Mouse (Mus musculus) spleen, adult 12 weeks (tissue): ENCODE measurements around the gene Twf2.

Experiments
- DNase-seq: peaks from one replicate; pipeline ENCODE4 v3.0.0; 2022; ENCODE audit warnings: low spot score

The Twf2 gene

DNA sequence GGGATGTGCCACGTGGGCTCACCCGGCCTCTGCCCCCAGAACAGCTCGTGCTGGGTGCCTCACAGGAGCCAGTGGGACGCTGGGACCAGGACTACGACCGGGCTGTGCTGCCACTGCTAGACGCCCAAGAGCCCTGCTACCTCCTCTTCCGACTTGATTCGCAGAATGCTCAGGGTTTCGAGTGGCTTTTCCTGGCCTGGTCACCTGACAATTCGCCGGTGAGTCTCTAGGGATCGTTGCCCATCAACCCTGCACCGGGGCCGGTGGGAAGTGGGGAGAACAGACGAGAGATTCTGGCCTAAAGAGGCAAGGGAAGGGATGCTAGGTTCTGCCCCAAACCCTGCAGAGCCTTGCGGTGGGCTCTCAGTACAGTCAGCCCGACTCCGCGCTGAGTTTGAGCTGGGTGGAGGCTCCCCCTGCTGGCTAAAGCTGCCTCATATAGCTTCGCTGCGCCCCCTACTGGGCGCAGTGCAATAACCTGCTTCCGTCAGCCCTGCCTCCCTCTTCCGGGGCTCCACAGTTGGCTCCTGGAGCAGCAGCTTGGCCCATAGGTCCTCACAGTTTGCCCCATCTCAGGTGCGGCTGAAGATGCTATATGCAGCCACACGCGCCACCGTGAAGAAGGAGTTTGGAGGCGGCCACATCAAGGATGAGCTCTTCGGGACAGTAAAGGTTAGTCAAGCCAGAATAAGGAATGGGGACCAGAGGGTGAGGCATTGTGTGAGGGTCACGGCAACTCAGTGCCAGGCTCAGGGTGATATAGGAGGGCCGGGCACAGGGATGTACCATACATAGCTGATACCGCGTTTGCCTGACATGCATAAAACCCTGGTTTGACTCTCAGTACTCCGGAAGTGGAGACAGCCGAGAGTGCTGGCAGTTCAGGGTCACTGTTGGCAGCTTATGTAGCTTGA, 9.0 kb downstream of the Twf2 start:
- peak; percentile 71 for DNase-seq

DNA sequence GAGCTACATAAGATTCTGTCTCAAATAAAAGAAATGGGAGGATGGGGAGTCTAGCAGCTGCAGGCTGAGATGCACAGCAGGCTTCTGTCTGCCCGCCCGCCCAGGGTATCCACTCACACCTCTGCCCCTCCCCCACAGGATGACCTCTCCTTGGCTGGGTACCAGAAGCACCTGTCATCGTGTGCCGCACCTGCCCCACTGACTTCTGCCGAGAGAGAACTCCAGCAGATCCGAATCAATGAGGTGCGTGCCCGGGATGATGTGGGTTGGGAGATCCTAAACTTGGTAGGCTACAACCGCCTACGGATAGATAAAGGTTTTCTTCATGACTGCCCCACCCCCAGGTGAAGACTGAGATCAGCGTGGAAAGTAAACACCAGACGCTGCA, 9.7 kb downstream of the Twf2 start:
- no peak for DNase-seq

DNA sequence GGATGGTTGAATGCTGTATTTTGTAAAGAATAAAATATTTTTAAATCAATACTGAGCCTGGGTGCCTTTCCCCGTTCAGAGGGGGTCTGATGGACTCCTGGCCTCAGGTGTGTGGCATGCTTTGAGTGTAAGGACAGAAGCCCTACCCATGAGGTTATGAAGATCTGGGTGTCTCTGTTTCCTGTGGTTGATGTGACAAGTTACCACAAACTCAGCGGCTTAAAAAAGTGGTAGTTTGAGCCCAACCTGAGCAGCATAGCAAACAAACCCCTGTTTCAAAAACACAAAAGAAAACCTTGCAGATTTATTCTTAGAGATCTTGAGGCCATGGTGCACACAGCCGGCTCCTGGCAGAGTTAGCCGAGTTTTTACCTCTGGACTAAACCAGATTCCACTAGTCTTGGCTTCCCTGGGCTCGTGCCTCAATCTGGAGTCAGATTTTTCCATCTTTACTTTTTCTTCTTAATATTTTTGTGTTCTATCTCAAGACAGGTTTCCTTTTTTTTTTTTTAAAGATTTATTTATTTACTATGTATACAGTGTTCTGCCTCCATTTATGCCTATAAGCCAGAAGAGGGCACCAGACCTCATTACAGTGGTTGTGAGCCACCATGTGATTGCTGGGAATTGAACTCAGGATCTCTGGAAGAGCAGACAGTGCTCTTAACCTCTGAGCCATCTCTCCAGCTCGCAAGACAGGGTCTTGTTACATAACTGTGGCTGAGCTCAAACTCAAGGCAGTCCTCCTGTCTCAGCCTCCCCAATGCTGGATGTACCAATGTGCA, 12.6 kb downstream of the Twf2 start:
- DNase-seq = no peak

DNA sequence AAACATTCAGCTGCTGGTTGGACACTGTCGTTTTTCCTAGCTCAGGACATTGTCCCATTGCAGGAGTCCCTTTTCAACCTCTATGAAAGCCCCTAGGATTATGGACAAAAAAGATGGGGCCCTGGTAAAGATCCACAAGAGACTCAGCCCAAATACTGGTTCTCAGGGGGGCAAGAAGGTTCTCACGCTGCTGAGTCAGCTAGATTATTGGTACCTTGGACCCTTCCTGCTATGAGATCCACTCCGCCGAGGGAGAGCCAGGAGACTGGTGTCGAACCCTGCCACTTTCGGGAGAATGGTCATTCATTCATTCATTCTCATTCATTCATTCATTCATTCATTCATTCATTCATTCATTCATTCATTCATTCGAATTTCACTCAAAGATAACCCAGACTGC, 14.1 kb downstream of the Twf2 start:
- no peak for DNase-seq

DNA sequence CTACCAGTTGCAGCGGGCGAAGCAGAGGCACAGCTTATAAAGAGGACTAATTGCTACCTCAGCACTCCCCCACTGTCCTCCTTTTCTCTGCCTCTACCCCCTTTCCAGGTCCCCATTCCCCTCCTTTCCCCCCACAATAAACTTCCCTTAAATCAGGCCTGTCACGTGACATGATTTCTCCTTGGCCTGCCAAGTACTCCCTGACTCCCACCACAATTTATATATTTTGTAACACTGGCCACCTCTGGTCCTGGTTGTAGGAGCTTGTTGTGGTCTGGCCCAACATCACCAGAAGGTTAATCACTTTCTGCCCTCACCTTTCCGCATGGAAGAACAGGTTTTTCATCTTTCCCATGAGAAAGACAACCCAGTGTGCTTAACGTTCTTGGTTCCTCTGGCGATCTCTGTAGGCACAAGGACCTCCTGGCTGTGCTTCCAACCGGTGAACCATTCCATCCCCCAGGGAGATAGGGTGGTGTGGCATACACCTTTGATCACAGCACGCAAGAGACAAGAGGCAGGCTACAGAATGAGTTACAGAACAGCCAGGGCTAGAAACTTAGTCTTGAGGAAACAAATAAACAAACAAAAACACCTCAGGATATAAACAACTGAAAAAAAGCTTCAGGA, 18.1 kb downstream of the Twf2 start:
- DNase-seq = no peak

DNA sequence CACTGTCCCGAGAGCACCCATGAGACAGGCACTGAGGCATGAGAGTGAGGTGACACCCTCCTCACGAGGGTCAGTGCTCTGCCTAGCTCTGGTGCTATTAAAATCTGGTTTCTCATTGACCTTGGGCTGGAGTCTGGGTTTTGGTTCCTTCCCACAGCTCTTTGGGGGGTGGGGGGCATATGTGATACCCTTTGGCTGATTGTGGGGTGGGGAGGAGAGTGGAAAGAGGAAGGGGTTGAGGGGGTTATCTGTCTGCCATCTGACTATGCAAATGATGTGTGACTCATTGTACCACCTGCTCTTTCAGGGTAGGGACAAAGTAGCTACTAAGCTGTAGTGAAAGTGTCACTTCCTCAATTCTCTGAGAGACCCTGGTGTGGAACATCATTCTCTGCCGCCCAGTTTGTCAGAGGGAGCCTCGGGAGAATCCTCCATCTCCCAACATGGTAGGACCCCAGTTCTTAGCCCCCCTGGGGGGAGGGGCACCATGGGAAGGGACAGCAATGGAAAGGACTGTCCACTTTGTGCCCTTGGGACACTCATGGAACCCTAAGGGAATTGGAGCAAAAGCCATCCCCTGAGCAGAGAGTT, 19.4 kb downstream of the Twf2 start, which contains the start of gene Tlr9:
Gene Tlr9 (plus strand): TSS at position 338 of the 591 bp plus-strand sequence.
- peak; percentile 33 for DNase-seq

DNA sequence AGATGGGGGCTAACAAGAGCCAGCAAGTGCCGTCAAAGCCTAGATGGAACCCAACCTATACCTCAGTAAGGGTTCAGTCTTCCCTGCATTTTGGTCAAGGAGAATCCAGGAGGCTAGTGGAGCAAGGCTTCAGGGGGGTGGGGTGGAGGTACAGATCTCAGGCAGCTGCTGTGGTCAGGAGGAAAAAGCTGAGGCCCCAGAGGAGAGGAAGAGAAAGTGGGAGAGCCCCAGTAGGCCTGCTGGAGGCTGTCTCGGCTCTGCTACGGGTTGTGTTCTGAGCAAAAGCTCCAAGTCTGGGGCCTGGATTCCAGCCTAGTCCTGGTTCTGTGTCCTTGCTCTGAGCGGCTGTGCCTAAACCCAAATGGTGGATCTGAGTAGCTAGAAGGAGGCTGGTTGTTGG, 20.1 kb downstream of the Twf2 start:
- DNase-seq = no peak

DNA sequence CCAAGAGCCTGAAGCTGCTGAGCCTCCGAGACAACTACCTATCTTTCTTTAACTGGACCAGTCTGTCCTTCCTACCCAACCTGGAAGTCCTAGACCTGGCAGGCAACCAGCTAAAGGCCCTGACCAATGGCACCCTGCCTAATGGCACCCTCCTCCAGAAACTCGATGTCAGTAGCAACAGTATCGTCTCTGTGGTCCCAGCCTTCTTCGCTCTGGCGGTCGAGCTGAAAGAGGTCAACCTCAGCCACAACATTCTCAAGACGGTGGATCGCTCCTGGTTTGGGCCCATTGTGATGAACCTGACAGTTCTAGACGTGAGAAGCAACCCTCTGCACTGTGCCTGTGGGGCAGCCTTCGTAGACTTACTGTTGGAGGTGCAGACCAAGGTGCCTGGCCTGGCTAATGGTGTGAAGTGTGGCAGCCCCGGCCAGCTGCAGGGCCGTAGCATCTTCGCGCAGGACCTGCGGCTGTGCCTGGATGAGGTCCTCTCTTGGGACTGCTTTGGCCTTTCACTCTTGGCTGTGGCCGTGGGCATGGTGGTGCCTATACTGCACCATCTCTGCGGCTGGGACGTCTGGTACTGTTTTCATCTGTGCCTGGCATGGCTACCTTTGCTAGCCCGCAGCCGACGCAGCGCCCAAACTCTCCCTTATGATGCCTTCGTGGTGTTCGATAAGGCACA, 22.7 kb downstream of the Twf2 start:
- no peak for DNase-seq

DNA sequence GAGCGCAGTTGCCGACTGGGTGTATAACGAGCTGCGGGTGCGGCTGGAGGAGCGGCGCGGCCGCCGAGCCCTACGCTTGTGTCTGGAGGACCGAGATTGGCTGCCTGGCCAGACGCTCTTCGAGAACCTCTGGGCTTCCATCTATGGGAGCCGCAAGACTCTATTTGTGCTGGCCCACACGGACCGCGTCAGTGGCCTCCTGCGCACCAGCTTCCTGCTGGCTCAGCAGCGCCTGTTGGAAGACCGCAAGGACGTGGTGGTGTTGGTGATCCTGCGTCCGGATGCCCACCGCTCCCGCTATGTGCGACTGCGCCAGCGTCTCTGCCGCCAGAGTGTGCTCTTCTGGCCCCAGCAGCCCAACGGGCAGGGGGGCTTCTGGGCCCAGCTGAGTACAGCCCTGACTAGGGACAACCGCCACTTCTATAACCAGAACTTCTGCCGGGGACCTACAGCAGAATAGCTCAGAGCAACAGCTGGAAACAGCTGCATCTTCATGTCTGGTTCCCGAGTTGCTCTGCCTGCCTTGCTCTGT, 23.3 kb downstream of the Twf2 start:
- no peak for DNase-seq

DNA sequence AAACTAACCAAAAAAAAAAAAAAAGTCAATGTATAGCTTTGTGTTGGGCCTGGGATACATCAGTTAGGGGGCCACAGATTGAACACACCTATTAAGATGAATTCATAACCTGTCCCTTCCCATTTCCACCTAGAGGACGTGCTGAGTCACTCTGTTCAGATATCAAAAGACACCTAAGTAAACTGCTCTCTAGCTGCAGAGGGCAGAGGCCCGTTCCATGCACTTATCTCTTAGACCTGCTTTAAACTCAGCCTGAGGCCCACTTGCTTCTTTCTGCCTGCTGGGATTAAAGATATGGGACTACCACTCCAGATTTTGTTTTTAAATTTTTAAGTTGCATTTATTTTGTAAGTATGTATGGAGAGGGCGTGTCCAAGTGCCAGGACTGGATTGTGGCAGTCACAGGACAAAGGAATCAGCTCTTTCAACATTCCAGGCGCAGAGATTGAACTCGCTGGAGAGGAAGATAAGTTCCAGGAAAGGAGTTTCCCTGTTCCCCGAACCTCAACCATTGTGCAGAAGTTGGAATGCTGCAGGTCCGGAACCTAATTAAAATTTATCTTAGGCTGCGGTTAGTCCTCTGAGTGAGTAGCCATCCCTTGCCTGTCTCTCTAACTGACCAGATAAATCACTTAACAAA, 25.0 kb downstream of the Twf2 start:
- no peak for DNase-seq

DNA sequence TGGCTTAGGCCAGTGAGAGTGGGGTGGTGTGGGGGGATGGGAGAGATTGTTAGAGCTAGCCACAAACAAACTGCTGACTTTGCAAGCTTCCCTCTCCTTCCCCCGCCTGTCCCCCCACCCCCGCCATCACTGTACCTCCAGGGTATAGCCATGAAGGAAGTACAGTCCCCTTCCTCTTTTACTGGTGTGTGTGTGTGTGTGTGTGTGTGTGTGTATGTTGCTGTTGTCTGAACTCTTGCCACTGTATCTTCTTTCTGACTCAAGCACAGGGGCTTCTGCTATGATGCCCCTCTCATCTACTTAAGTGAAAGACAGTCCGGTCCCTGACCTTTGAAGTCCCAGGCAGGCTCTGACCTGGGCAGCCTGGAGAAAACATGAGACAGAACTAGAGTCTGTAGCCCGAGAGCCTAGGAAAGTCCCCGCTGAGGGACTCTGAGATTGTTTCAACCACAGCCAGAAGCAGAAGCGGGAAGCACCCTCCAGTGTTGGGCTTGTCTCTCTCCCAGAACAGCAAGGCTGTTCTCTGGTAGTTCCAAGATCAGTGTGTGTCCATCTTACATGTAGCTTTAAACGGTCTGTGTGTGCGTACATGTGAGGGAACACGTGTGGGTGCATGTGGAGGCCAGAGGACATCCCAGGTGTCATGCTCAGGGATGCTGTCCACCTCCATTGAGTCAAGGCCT, 27.3 kb downstream of the Twf2 start:
- no peak for DNase-seq

DNA sequence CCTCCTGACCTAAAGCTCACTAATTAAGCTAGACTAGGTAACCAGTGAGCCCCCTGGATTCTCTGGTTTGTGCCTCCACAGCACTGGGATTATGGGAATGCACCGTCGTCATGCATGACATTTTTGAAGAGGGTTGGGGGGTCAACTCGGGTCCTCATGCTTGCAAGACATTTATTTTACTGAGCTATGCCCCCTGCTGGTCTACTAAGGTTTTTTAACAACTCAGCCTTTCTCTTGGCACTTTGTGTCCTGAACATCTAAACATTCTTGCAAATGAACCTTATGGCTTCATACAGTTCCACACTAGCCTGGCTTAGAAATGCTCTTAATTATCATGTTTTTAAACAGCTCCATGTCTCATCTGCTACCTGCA, 27.8 kb downstream of the Twf2 start:
- DNase-seq = no peak

DNA sequence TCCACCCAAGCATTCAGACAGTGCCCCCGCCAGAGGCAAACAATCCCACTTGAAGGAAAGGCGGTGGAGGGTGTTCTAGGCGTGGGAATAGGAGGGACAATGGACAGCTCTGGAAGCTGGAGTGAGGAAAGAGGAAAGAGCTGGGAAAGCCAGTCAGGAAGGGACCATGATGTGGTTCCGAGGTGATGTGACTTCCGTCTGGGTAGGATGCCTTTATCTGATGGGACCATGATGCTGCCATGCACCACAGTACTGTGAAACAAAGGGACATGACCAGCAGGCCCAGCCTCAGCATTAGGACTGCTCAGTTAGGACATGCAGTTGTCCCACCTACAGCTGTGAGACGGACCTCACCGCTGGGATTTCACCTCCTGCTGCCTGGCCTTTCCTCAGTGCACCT, 28.3 kb downstream of the Twf2 start:
- no peak for DNase-seq

DNA sequence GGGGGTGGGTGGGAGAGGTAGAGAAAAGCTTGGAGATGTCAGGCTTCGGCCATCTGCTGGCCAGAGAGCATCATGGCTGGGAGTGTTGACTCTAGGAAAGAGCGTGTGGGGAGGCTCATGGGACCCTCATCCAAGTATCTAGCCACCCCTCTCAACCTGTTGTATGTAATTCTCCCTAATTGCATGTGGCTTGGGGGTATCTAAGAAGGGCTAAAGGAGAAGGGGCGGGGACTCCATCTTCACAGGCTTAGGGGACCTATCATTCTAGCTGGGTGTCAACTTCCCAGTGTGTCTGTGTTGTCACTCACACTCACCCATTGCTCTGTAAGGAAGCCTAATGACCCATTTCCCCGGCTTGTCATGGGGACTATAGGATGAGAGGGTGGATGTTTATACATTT, 28.9 kb downstream of the Twf2 start:
- no peak for DNase-seq

DNA sequence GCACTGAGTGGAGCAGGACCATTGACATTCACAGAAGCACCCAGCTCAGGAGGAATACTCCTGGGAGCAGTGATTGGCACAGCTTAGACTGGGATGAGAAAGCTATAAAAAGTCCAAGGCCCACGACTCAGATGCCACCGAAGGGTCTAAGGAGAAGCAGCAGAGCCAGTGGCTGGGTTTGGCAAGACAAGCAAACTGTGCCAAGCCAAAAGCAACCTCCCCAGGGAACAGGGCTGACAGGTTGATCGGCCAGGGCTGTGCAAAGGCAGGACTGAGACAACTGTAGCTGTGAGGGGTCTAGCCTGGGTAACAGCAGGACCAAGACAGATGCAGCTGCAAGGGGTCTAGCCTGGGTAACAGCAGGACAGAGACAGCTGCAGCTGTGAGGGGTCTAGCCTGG, 30.0 kb downstream of the Twf2 start:
- no peak for DNase-seq

DNA sequence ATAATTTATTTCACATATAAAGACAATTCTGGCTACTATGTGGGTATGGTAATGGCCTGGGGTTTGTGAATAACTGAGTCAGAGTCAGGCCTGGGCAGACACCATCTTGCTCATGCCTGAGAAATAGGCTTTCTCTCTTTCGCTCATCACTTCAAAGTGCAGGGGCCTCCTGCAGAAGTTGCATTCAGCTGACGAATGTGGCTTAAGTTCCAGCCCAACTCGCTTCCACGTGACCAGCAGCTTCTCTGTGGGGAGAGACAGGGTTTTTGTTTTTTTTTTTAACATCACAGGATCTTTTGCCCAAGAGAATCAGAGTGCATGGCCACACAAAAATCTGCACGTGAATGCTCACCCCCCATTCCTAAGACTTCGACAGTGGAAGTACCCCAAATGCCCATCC, 31.0 kb downstream of the Twf2 start:
- no peak for DNase-seq

DNA sequence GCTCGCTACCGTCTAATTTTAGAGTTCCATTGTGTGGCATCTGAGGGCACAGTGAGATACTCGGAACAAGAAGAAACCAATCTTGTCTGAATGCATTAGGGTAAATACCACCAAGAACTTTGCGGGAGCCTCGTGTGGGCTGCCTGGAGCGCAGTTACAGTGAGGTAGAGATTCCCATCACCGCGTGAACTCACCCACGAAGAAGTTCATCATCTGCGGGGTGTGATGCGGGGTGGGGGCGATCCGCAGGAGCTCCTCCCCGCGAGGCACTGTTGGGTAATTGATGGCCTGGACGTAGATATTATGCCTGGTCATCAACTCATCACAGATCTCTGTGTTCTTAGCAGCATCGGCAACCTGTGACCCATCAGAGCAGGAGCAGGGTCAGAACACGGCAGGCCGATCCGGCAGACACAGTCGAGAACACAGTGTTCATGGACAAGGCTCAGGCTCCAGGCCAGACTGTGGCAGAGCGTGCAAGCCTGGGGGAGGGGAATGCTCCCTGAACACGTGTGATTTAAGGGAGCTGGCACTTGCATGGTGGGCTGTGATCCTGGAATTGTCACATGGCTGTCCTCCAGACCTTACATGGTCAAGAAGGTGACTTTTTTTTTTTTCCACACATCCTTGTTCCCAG, 32.4 kb downstream of the Twf2 start:
- no peak for DNase-seq

DNA sequence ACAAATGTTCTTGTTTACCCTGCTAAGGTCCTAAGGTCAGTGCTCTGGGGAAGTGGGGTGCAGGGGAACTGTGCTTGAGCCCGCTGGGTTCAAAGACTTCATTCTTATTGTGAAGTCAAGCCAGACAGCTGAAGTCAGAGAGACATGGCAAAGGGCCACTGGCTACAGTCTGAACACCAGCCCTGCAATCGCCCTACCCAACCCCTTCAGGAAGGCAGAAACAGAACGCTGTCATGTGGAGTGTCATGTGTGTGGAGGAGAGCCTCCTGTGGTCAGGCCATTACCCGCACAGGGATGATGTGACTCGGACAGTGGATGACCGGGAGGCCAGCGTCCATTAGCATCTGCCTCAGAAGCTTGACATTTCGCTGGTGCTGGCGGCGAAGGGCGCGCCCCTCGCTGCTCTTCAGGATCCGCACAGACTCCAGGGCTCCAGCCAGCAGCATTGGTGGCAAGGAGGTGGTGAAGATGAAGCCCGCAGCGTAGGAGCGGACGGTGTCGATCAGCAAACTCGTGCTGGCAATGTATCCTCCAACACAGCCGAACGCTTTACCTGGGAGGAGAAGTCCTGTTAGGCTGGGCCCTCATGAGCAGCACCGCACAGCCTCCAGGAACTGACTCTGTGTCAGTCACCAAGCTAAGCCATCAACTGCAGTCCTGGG, 33.4 kb downstream of the Twf2 start:
- DNase-seq = no peak

DNA sequence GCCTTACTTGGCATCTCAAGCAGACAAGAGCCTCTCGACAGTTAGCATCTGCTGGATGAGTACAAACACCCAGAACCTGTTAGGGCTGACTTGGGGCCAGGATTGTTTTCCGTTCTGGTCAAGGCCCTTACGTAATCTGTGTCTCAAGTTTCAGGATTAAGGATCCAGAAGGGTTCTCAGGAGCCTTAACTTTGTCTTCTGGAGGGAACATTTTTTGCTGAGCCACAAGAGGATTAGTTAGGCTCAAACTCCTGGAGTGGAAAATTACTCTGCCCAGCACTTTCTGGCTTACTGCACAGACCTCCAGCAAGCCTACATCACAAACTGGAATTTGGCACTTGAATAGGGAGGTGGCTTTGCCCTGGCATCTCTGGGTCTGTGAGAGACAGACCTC, 33.9 kb downstream of the Twf2 start:
- DNase-seq = no peak

DNA sequence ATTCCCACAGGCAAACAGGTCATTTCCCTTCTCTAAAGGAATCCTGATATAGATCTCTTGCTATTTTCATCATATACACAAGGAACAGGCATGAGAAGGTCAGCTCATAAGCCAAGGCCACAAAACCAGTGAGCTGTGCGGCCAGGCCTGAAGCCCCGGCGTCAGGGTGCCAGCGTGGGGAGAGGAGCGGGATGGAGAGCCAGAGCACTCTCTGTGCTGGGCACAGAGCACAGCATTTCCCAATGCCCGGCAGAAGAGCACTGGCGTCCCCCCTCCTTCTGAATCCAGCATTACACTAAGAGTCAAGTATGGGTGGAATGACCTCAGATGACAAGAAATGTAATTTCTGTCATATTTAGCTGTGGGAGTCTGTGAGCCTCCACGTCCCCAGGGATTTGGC, 34.5 kb downstream of the Twf2 start:
- DNase-seq = no peak
